Mouse (Mus musculus) forebrain, embryonic 14.5 days (tissue): ENCODE results near the gene Spon1. TPM values are rescaled to one million over a fixed set of nuclear protein-coding genes. Genes with fewer than 3 reads are reported as not detected.

Source experiments
- ATAC-seq: fragments of 200-750 bp; cut with Nextera tagmentation; 2 replicates; pipeline ENCODE4 v1.8.0; 2017; ENCODE audit warnings: mild to moderate bottlenecking, moderate library complexity
- DNase-seq: peaks from one replicate; pipeline ENCODE4 v3.0.0-alpha.2; 2015; ENCODE audit warnings: low spot score
- H3K27ac ChIP-seq: fragments of 300-500 bp; sonication (generic); 2 replicates; pipeline ENCODE4 v1.5.1; 2014; ENCODE audit warnings: low read depth, mild to moderate bottlenecking, control low read depth, low read length, moderate library complexity
- H3K27me3 ChIP-seq: fragments of 300-500 bp; sonication (generic); replicated peaks from 2 replicates; pipeline ENCODE4 v1.6.1; 2014; ENCODE audit warnings: low read length, control low read depth, mixed read lengths; ENCODE audit not compliant: control insufficient read depth, insufficient read depth
- H3K36me3 ChIP-seq: fragments of 300-500 bp; sonication (generic); 2 replicates; pipeline ENCODE4 v1.6.1; 2014; ENCODE audit warnings: low read length, control low read depth; ENCODE audit not compliant: control insufficient read depth, insufficient read depth
- H3K4me1 ChIP-seq: fragments of 300-500 bp; sonication (generic); 2 replicates; pipeline ENCODE4 v1.6.1; 2014; ENCODE audit warnings: antibody characterized with exemption, low read length, control low read depth; ENCODE audit not compliant: control insufficient read depth, insufficient read depth
- H3K4me2 ChIP-seq: fragments of 300-500 bp; sonication (generic); 2 replicates; pipeline ENCODE4 v1.6.1; 2014; ENCODE audit warnings: mild to moderate bottlenecking, control low read depth, low read length
- H3K4me3 ChIP-seq: fragments of 300-500 bp; sonication (generic); 2 replicates; pipeline ENCODE4 v1.5.1; 2014; ENCODE audit warnings: low read depth, low read length, control low read depth
- H3K9ac ChIP-seq: fragments of 300-500 bp; sonication (generic); 2 replicates; pipeline ENCODE4 v1.6.1; 2014; ENCODE audit warnings: mild to moderate bottlenecking, low read length, control low read depth, moderate library complexity
- H3K9me3 ChIP-seq: fragments of 300-500 bp; sonication (generic); replicated peaks from 2 replicates; pipeline ENCODE4 v1.6.1; 2016; ENCODE audit warnings: low read length, control low read depth, mixed read lengths; ENCODE audit not compliant: control insufficient read depth
- WGBS: fragments of 180-500 bp; shearing (Covaris S2); extraction: QIAGEN DNeasy Blood & Tissue Kit; methylation state at CpG from one replicate; pipeline ENCODE4 v1.1.7; 2014; 5-methylcytosine and 5-hydroxymethylcytosine counted together
- polyA plus RNA-seq: library from polyadenylated mRNA; unstranded; fragments of >200 nt; fragmentation: Nextera tagmentation; extraction: Ambion mirVana; gene quantifications from 2 replicates; pipeline ENCODE4 v1.2.1, GENCODE M21; 2014

The Spon1 gene
- polyA plus RNA-seq, 1 experiment from 2014 or later = 10.4 TPM

DNA sequence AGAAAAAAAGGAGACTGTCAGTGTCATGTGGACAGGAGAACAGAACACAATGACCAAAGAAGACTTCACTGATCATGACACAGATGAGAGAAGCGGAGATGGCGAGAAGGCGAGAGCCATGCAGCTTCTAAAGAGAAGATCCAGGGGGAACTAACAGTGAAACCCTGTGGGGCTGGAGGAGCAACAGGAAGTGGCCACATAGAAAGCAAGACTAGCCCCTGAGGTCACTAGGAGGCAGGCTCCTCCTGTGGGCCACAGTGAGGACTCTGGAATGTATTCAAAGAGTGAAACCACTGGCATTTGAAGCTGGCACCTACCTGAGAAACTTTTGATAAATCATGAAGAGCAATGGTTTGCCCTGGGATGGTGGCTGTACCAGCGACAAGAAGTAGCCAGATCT is 313.5 kb downstream of the Spon1 start:
- WGBS = 96% methylated on average over 4 of the region's 4 CpGs
- DNase-seq (no peak), ATAC-seq (no peak)
- Histone ChIP-seq H3K4me2 (no peak overlapping the region), H3K9me3 (no peaks in the 10 kb centered on the region), H3K36me3 (no peaks in the 10 kb centered on the region), H3K4me3 (no peak overlapping the region), H3K27ac (no peak overlapping the region), H3K9ac (no peak overlapping the region), H3K27me3 (no peaks in the 10 kb centered on the region), H3K4me1 (no peaks in the 10 kb centered on the region)

GRCm38 (mm10) chr7:114080250-114080649 is 314.5 kb downstream of the Spon1 start:
- ATAC-seq (no peak), DNase-seq (no peak)
- Histone ChIP-seq H3K9ac (no peak overlapping the region), H3K4me3 (no peak overlapping the region), H3K9me3 (no peaks in the 10 kb centered on the region), H3K4me2 (no peak overlapping the region), H3K4me1 (no peaks in the 10 kb centered on the region), H3K27me3 (no peaks in the 10 kb centered on the region), H3K36me3 (no peaks in the 10 kb centered on the region), H3K27ac (no peak overlapping the region)
- WGBS = 93% methylated on average over 5 of the region's 5 CpGs

- no peak for DNase-seq
- H3K27me3 ChIP-seq = no peaks in the 10 kb centered on the region
- no peaks in the 10 kb centered on the region for H3K9me3 ChIP-seq
- H3K4me1 ChIP-seq = no peaks in the 10 kb centered on the region
- no peak overlapping the region for H3K4me3 ChIP-seq
- ATAC-seq = no peak
- H3K27ac ChIP-seq = no peak overlapping the region
- no peak overlapping the region for H3K9ac ChIP-seq
- 82% methylated on average over 21 of the region's 21 CpGs for WGBS
- no peaks in the 10 kb centered on the region for H3K36me3 ChIP-seq
- no peak overlapping the region for H3K4me2 ChIP-seq
These were observed 316.0 kb downstream of the Spon1 start for GRCm38 (mm10) chr7:114081633-114082420.

DNA sequence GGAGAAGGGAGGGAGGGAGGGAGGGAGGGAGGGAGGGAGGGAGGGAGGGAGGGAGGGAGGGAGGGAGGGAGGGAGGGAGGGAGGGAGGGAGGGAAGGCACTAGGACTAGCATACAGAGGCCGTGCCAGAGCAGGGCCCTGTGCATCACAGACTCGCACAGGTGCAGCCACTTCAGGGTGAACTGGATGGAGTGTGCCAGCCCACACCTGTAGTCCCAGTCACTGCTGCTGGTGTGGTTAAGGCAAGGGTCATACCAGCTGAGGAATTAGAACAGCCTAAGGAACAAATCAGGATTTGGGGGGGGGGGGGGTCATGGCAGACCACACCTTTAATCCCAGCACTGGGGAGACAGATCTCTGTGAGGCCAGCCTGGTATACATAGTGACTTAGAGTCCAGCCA is 317.3 kb downstream of the Spon1 start:
- H3K27me3 ChIP-seq = no peaks in the 10 kb centered on the region

GRCm38 (mm10) chr7:114083760-114084159 is 318.0 kb downstream of the Spon1 start:
- ATAC-seq (no peak), DNase-seq (no peak)
- Histone ChIP-seq H3K4me1 (peaks cover 5% of the 10 kb centered on the region; the same call in 1 of the 2 replicates), H3K9ac (no peak overlapping the region), H3K36me3 (no peaks in the 10 kb centered on the region), H3K4me3 (no peak overlapping the region), H3K27ac (no peak overlapping the region), H3K4me2 (no peak overlapping the region), H3K9me3 (no peaks in the 10 kb centered on the region), H3K27me3 (no peaks in the 10 kb centered on the region)
- 62% methylated on average over 3 of the region's 3 CpGs for WGBS

More for the DNA sequence above, 317.3 kb downstream of the Spon1 start:
- H3K4me2 ChIP-seq = no peak overlapping the region
- DNase-seq (no peak), ATAC-seq (no peak)
- H3K9ac ChIP-seq = no peak overlapping the region
- H3K27ac ChIP-seq = no peak overlapping the region
- H3K4me3 ChIP-seq = no peak overlapping the region
- H3K9me3 ChIP-seq = no peaks in the 10 kb centered on the region
- H3K4me1 ChIP-seq = peaks cover 5% of the 10 kb centered on the region; the same call in 1 of the 2 replicates
- 50% methylated on average over 1 of the region's 2 CpGs for WGBS
- no peaks in the 10 kb centered on the region for H3K36me3 ChIP-seq

DNA sequence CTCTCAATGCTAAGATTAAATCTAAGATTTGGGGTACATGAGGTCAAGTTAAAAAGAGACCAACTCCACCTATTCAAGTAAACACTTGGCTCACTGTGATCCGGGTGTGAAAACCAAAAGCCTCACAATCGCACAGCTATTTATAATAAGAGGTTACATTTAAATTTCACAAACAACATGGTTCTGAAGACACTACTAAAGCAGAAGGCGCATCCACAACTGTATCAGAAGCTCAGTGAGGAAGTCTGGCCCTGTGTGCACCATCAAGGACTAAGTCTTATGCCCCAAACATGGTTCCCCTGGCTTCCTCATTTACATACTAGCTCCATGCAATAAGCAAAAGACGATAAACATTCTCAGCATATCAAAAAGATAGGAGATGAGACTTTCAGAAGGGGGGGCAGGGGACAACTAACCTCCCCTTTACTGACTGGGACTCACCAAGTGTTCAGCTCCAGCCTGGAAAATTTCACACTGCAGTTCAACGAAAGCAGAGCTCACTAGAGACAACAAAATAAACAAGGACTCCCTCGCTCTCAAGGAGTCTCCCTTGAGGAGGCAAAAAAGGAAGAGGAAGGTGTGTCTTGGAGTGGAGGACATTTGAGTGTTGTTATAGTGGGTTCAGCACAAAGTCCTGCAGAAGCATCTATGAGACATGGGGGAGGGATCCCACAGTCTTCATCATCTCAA is 320.4 kb downstream of the Spon1 start:
- H3K9me3 ChIP-seq = no peaks in the 10 kb centered on the region
- H3K9ac ChIP-seq = no peak overlapping the region
- no peaks in the 10 kb centered on the region for H3K27me3 ChIP-seq
- H3K4me2 ChIP-seq = no peak overlapping the region
- DNase-seq = no peak
- 74% methylated on average over 6 of the region's 6 CpGs for WGBS
- H3K4me1 ChIP-seq = peaks cover 5% of the 10 kb centered on the region; the same call in 1 of the 2 replicates
- no peaks in the 10 kb centered on the region for H3K36me3 ChIP-seq
- no peak for ATAC-seq
- H3K4me3 ChIP-seq = no peak overlapping the region
- H3K27ac ChIP-seq = no peak overlapping the region

GRCm38 (mm10) chr7:114087341-114087740 is 321.5 kb downstream of the Spon1 start:
- H3K4me1 ChIP-seq = peaks cover 5% of the 10 kb centered on the region; the same call in 1 of the 2 replicates
- H3K27ac ChIP-seq = no peak overlapping the region
- H3K27me3 ChIP-seq = no peaks in the 10 kb centered on the region
- no peak overlapping the region for H3K4me2 ChIP-seq
- DNase-seq = no peak
- no peaks in the 10 kb centered on the region for H3K36me3 ChIP-seq
- WGBS = 32% methylated on average over 6 of the region's 6 CpGs
- no peak overlapping the region for H3K4me3 ChIP-seq
- H3K9me3 ChIP-seq = no peaks in the 10 kb centered on the region
- ATAC-seq = no peak
- no peak overlapping the region for H3K9ac ChIP-seq

GRCm38 (mm10) chr7:114087986-114088385 is 322.2 kb downstream of the Spon1 start:
- Histone ChIP-seq H3K4me3 (no peak overlapping the region), H3K4me2 (no peak overlapping the region), H3K36me3 (no peaks in the 10 kb centered on the region), H3K4me1 (peaks cover 5% of the 10 kb centered on the region; the same call in 1 of the 2 replicates), H3K9me3 (no peaks in the 10 kb centered on the region), H3K27me3 (no peaks in the 10 kb centered on the region), H3K27ac (no peak overlapping the region), H3K9ac (no peak overlapping the region)
- no peak for ATAC-seq
- WGBS = 6% methylated on average over 11 of the region's 11 CpGs
- peak; percentile 14 for DNase-seq

- Histone ChIP-seq H3K4me2 (no peak overlapping the region), H3K36me3 (no peaks in the 10 kb centered on the region), H3K9ac (no peak overlapping the region), H3K4me1 (peaks cover 5% of the 10 kb centered on the region; the same call in 1 of the 2 replicates), H3K9me3 (no peaks in the 10 kb centered on the region), H3K27ac (no peak overlapping the region), H3K4me3 (no peak overlapping the region), H3K27me3 (no peaks in the 10 kb centered on the region)
- WGBS = 56% methylated on average over 5 of the region's 5 CpGs
- no peak for DNase-seq
- no peak for ATAC-seq
These were observed 323.1 kb downstream of the Spon1 start for GRCm38 (mm10) chr7:114088918-114089317.
